ENCODE assay signal across 8 mouse cellular contexts in genomic region chr6:56703931-56704900, GRCm38 (mm10). TPM values are rescaled to one million over a fixed set of nuclear protein-coding genes. Genes with fewer than 3 reads are reported as not detected.
DNase-seq lines count a peak whose midpoint lies in the region; ATAC-seq and TF ChIP-seq lines count a peak whose summit lies in the region.

Gene Lsm5 (minus strand): TSS chr6:56704710.

- peak; percentile 87 for DNase-seq in MEL-GATA-1-ER (ENCODE audit: extremely low read depth, low read depth)
- DNase-seq in cerebellum, adult 8-10 months, result peak; percentile 83
- DNase-seq in forelimb bud, embryonic 11.5 days (ENCODE audit: low read depth, low spot score), result peak; percentile 94
- peak; percentile 88 for DNase-seq in hindbrain, embryonic 10.5 days (ENCODE audit: low spot score)
- peak; percentile 86 for DNase-seq in layer of hippocampus, adult 9-11 months
- DNase-seq in lung, postnatal 0 days (ENCODE audit: low spot score), result peak; percentile 91
- peak; percentile 83 for DNase-seq in ovary, postnatal 14 days (ENCODE audit: low spot score)
- peak; percentile 87 for DNase-seq in thymus, postnatal 14 days

- peak within 1 kb of the TSS; percentile 78 for H3K4me2 ChIP-seq in lung, postnatal 0 days (replicated peaks; ENCODE audit: low read depth, low read length)

- TF ChIP-seq EP300 in lung, postnatal 0 days (IDR thresholded peaks at IDR 0.05), result no peak

- H3K27me3 ChIP-seq in hindbrain, embryonic 10.5 days (ENCODE audit: insufficient read depth, poor library complexity, severe bottlenecking), result no peaks in the 10 kb centered on the region
- no peaks in the 10 kb centered on the region for H3K27me3 ChIP-seq in lung, postnatal 0 days (replicated peaks; ENCODE audit: insufficient read depth, low read length)

- peak within 1 kb of the TSS; percentile 87 for H3K4me3 ChIP-seq in hindbrain, embryonic 10.5 days
- H3K4me3 ChIP-seq in lung, postnatal 0 days (ENCODE audit: low read depth, low read length), result peak within 1 kb of the TSS; percentile 75

- TF ChIP-seq CTCF in lung, postnatal 0 days (IDR thresholded peaks at IDR 0.05), result peak; percentile 24

- H3K9me3 ChIP-seq in hindbrain, embryonic 10.5 days, result no peaks in the 10 kb centered on the region
- H3K9me3 ChIP-seq in lung, postnatal 0 days (ENCODE audit: low read length), result no peaks in the 10 kb centered on the region

- H3K27ac ChIP-seq in hindbrain, embryonic 10.5 days, result peak within 1 kb of the TSS; percentile 89
- no peak within 1 kb of the TSS for H3K27ac ChIP-seq in lung, postnatal 0 days (ENCODE audit: low read length)

- H3K4me1 ChIP-seq in hindbrain, embryonic 10.5 days (replicated peaks), result peaks cover 8% of the 10 kb centered on the region
- H3K4me1 ChIP-seq in lung, postnatal 0 days (ENCODE audit: insufficient read depth, low read depth, low read length), result peaks cover 3% of the 10 kb centered on the region; the same call in 1 of the 2 replicates

- peak within 1 kb of the TSS; percentile 65 for H3K9ac ChIP-seq in lung, postnatal 0 days (replicated peaks; ENCODE audit: low read depth)

- ATAC-seq in lung, postnatal 0 days, result peak; percentile 91

- H3K36me3 ChIP-seq in hindbrain, embryonic 10.5 days, result peaks cover 4% of the 10 kb centered on the region; the same call in 1 of the 2 replicates
- H3K36me3 ChIP-seq in lung, postnatal 0 days (ENCODE audit: insufficient read depth, low read length), result no peaks in the 10 kb centered on the region

- WGBS in hindbrain, embryonic 10.5 days, result under 1% methylated on average over 46 of the region's 46 CpGs
- under 1% methylated on average over 46 of the region's 46 CpGs for WGBS in lung, postnatal 0 days

RNA-seq across cellular contexts. Expression of gene Lsm5, which starts in this region (rescaled TPM):
- polyA plus RNA-seq in hindbrain, embryonic 10.5 days (2016; fragmentation: Nextera tagmentation; extraction: Ambion mirVana), result 188 and 197 TPM in 2 replicates
- polyA plus RNA-seq in lung, postnatal 0 days (2015; fragmentation: Nextera tagmentation; extraction: Ambion mirVana), result 68.0 and 70.7 TPM in 2 replicates
